Mouse (Mus musculus): ENCODE results near the gene Fads3. TPM values are rescaled to one million over a fixed set of nuclear protein-coding genes. Genes with fewer than 3 reads are reported as not detected.

Gene Fads3
- 15.8 and 17.9 TPM in 2 replicates for polyA plus RNA-seq (2014; fragmentation: Nextera tagmentation; extraction: Ambion mirVana)

DNA sequence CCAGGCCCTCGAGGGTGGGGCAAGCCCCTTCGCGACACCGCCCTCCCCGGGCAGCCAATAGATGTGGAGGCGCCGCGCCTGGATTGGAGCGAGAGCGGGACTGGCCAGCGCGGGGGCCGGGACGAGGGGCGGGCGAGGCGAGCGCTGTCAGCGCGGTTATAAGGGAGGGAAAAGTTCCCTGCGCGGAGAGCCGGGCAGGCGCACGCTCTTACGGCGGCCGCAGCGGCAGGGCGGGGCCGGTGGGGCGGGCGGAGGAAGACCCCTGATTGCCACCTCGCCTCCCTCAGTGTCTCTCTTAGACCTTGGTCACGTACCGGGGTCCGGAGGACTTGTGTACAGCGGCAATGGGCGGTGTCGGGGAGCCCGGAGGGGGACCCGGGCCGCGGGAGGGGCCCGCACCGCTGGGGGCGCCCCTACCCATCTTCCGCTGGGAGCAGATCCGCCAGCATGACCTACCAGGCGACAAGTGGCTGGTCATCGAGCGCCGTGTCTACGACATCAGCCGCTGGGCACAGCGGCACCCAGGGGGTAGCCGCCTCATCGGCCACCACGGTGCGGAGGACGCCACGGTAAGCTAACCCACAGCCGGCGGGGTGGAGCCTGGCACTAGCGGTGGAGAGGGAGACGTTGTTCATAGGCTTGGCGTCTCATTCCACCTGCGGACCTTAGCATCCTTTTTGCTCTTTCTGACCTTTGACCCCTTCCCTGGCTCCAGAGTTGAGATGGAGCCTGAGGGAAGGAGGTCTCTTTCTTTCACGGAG is at the start of gene Fads3:
Gene Fads3 (plus strand): TSS at position 182 of the 761 bp plus-strand sequence.
- Histone ChIP-seq H3K4me3 (ENCODE audit: low read depth, low read length) (peak within 1 kb of the TSS; percentile 76), H3K36me3 (ENCODE audit: control insufficient read depth, insufficient read depth, low read length) (no peaks in the 10 kb centered on the region), H3K9ac (ENCODE audit: low read depth, low read length) (peak within 1 kb of the TSS; percentile 79), H3K27ac (ENCODE audit: low read depth, low read length) (peak within 1 kb of the TSS; percentile 78), H3K27me3 (ENCODE audit: control insufficient read depth, insufficient read depth, low read length) (no peaks in the 10 kb centered on the region), H3K4me2 (peak within 1 kb of the TSS; percentile 95), H3K4me1 (ENCODE audit: control insufficient read depth, insufficient read depth, low read length) (peaks cover 43% of the 10 kb centered on the region), H3K9me3 (replicated peaks; ENCODE audit: control insufficient read depth, low read length) (no peaks in the 10 kb centered on the region)
- ATAC-seq (replicated peaks; ENCODE audit: insufficient number of reproducible peaks, low FRiP score, low TSS enrichment), result peak; percentile 91
- under 1% methylated on average over 58 of the region's 69 CpGs for WGBS (ENCODE audit: insufficient replicate concordance)

DNA sequence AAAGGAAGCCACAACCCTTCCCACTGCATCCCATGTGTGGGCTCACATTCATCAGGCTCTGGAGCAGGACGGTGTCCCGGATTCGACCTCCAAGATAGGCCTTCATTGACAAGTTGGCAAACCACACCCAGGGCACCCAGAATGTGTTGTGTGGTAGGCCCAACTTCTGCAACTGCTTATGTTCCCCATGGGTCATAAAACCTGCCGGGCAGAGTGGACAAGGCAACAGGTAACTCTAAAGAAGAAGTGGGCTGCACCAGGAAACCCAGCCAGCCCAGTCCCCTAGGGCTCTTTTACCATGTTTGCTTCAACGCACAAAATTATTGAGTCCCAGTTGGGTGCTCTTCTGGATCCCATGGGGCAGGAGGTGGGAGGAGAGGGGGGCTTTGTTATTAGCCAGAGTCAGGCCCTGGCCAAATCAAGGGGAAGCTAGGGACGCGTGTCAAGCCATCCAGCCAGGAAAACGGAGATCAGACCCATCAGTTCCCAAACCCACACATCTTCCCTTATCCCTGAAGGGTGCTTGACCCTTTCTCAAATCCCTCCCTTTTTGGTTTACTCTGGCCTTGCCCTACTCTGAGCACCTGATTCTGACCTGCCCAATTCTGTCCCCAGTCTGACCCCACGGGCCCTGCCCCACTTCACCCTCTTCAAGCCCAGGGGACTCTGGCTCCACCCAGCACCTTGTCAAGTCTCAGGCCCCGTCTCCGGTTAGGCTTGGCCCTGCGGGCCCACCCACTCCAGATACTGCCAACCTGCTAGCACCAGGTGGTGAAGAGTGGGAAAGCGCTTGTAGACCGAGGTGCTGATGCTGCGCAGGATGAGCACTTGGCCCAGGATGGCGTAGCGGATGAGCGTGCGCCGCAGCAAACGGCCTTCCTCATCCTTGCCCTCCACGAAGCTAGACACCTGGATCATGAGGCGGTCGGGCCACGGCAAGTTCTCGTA is 49.1 kb upstream of the Fads3 start:
- peaks cover 6% of the 10 kb centered on the region for H3K4me1 ChIP-seq (ENCODE audit: control insufficient read depth, insufficient read depth, low read length)
- no peak overlapping the region for H3K27ac ChIP-seq (ENCODE audit: low read depth, low read length)
- ATAC-seq (replicated peaks; ENCODE audit: insufficient number of reproducible peaks, low FRiP score, low TSS enrichment), result peak; percentile 40
- 0 out of 2 replicates have a peak, but pooled peaks cover 3% of the 10 kb centered on the region for H3K27me3 ChIP-seq (ENCODE audit: control insufficient read depth, insufficient read depth, low read length)
- peak overlapping the region; percentile 35 for H3K4me3 ChIP-seq (ENCODE audit: low read depth, low read length)
- peak overlapping the region; percentile 63 for H3K4me2 ChIP-seq
- no peaks in the 10 kb centered on the region for H3K36me3 ChIP-seq (ENCODE audit: control insufficient read depth, insufficient read depth, low read length)
- H3K9me3 ChIP-seq (replicated peaks; ENCODE audit: control insufficient read depth, low read length), result no peaks in the 10 kb centered on the region
- H3K9ac ChIP-seq (ENCODE audit: low read depth, low read length), result peak overlapping the region; percentile 59; the same call in 1 of the 2 replicates
- 41% methylated on average over 26 of the region's 26 CpGs for WGBS (ENCODE audit: insufficient replicate concordance)

DNA sequence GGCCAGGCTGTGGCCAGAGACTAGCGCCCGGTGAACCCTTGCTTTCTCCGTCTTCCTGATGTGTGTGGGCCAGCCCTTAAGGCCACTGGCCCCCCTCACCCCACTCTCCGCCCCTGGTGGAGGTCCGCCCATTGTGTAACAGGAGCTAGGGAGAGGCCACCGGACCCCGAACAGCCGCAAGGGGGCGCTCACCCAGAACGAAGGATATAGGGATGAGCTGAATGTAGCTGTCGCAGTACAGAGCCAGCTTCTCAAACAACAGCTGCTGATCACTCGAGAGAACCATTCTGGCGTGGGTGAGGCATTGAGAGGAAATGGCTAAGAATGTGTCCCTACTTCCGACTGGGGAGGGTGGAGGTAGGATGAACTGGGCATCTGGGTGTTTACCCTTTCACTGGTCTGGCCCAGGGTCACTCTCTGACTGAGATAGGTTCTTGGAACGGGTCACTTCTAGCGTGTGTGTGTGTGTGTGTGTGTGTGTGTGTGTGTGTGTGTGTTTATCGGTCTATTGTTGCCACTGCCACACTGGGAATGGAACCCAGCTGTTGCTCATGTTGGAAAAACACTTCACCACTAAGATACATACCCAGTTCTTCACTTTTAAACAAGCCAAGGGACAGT is 48.2 kb upstream of the Fads3 start:
- Histone ChIP-seq H3K36me3 (ENCODE audit: control insufficient read depth, insufficient read depth, low read length) (no peaks in the 10 kb centered on the region), H3K9me3 (replicated peaks; ENCODE audit: control insufficient read depth, low read length) (no peaks in the 10 kb centered on the region), H3K27ac (ENCODE audit: low read depth, low read length) (no peak overlapping the region), H3K4me3 (ENCODE audit: low read depth, low read length) (peak overlapping the region; percentile 35), H3K9ac (ENCODE audit: low read depth, low read length) (peak overlapping the region; percentile 59), H3K4me2 (peak overlapping the region; percentile 63), H3K4me1 (ENCODE audit: control insufficient read depth, insufficient read depth, low read length) (peaks cover 3% of the 10 kb centered on the region; the same call in 1 of the 2 replicates), H3K27me3 (ENCODE audit: control insufficient read depth, insufficient read depth, low read length) (0 out of 2 replicates have a peak, but pooled peaks cover 3% of the 10 kb centered on the region)
- peak; percentile 75 for ATAC-seq (replicated peaks; ENCODE audit: insufficient number of reproducible peaks, low FRiP score, low TSS enrichment)
- WGBS (ENCODE audit: insufficient replicate concordance), result 7% methylated on average over 17 of the region's 17 CpGs

DNA sequence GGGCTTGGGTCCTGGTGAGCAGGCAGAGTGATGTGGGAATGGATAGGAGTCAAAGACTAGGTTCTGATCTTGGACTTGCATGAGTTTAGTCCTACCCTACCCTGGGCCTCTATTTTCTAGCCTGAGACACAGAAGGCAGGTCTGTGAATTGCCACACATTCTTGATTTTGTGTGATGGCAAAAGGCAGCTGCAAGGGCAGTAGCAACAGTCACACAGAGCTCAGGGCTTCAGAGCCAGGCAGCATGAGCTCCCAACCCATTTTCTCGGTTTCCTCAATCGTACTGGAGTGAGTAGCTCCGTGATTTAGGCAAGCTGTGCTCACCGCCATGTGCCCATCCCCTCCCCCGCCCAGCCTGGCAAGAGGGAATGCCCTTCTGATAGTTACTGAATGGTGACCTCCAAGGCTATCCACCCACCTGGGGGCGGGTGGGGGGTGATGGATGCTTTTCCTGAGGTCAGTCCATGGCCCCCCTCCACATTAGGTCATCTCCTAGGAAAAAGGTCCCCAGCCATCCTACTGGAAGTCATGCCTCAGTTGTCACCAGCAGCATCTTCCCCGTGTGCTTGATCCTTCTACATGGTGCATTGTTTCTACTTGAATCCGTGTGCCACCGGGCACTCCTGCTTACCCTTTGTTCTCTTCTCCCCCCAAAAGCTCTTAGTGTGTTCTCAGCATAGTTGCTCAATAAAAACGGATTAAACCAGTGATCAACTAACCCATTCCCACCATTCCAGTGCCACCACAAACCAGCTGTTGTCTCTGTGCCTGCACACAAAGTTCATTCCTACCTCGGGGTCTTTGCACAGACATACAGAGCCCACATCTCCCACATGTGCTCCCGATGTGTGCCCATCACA is 43.9 kb upstream of the Fads3 start:
- WGBS (ENCODE audit: insufficient replicate concordance), result 71% methylated on average over 12 of the region's 12 CpGs
- Histone ChIP-seq H3K4me3 (ENCODE audit: low read depth, low read length) (no peak overlapping the region), H3K4me2 (no peak overlapping the region), H3K27ac (ENCODE audit: low read depth, low read length) (no peak overlapping the region), H3K36me3 (ENCODE audit: control insufficient read depth, insufficient read depth, low read length) (no peaks in the 10 kb centered on the region), H3K9me3 (replicated peaks; ENCODE audit: control insufficient read depth, low read length) (peaks cover 2% of the 10 kb centered on the region; the same call in 1 of the 2 replicates), H3K4me1 (ENCODE audit: control insufficient read depth, insufficient read depth, low read length) (peaks cover 5% of the 10 kb centered on the region; the same call in 1 of the 2 replicates), H3K27me3 (ENCODE audit: control insufficient read depth, insufficient read depth, low read length) (0 out of 2 replicates have a peak, but pooled peaks cover 2% of the 10 kb centered on the region), H3K9ac (ENCODE audit: low read depth, low read length) (no peak overlapping the region)
- no peak for ATAC-seq (replicated peaks; ENCODE audit: insufficient number of reproducible peaks, low FRiP score, low TSS enrichment)

DNA sequence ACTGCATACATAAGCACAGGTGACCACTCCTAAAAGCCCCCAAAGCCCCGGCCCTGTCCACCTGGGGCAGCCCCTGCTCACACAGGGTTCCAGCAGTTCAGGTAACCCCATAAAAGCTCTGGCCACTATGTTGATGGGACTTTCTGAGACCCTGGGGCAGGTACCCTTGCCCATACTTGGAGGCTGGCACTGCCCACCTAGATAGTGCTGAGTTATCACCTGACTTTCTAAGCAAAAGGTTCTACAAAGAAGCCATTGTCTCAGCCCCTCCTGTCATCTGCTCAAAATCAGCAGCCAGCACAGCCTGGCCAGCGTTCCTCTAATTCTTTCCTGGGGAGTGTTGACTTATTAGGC is 43.3 kb upstream of the Fads3 start:
- H3K4me2 ChIP-seq, result no peak overlapping the region
- WGBS (ENCODE audit: insufficient replicate concordance), result 64% methylated on average over 2 of the region's 2 CpGs
- no peak overlapping the region for H3K27ac ChIP-seq (ENCODE audit: low read depth, low read length)
- no peak overlapping the region for H3K4me3 ChIP-seq (ENCODE audit: low read depth, low read length)
- no peaks in the 10 kb centered on the region for H3K36me3 ChIP-seq (ENCODE audit: control insufficient read depth, insufficient read depth, low read length)
- no peak overlapping the region for H3K9ac ChIP-seq (ENCODE audit: low read depth, low read length)
- H3K27me3 ChIP-seq (ENCODE audit: control insufficient read depth, insufficient read depth, low read length), result no peaks in the 10 kb centered on the region
- 0 out of 2 replicates have a peak, but pooled peaks cover 2% of the 10 kb centered on the region for H3K4me1 ChIP-seq (ENCODE audit: control insufficient read depth, insufficient read depth, low read length)
- peaks cover 4% of the 10 kb centered on the region; the same call in 1 of the 2 replicates for H3K9me3 ChIP-seq (replicated peaks; ENCODE audit: control insufficient read depth, low read length)
- no peak for ATAC-seq (replicated peaks; ENCODE audit: insufficient number of reproducible peaks, low FRiP score, low TSS enrichment)

DNA sequence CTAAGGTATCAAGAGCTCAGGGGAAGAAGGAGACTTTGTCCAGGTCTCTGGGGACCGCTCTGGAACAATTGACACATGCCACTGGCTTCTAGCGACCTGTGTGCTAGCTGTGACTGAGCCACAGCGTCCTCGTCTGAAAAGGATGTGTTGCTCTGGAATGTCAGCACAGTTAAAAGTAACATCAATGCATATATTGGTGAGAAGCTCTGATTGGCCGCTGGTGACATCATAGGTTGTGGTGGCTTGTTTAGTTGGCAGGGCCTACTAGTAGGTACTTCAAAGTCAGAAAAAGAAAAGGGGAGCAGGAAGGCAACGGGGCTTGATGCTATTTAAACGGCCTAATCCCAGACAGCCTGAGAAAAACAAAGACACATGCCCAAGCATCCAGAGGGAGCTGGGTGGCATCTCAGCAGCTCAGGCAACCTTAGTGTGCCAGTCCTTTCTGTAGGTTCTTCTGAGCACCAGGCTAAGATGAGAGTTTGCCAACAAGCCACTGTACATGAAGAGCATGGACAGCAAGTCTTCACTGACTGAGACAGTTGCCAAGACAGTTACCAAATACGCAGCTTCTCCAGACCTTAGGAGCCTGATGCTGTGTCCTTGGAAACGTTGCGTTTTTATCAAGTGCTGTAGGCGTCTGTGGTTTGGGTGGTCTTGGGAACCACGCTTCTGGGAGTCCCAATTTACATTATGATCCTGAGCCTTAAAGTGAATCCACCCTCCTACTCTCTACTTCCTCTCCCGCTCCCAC is 42.5 kb upstream of the Fads3 start:
- ATAC-seq (replicated peaks; ENCODE audit: insufficient number of reproducible peaks, low FRiP score, low TSS enrichment), result no peak
- 0 out of 2 replicates have a peak, but pooled peaks cover 2% of the 10 kb centered on the region for H3K4me1 ChIP-seq (ENCODE audit: control insufficient read depth, insufficient read depth, low read length)
- H3K4me3 ChIP-seq (ENCODE audit: low read depth, low read length), result no peak overlapping the region
- H3K27me3 ChIP-seq (ENCODE audit: control insufficient read depth, insufficient read depth, low read length), result no peaks in the 10 kb centered on the region
- WGBS (ENCODE audit: insufficient replicate concordance), result 59% methylated on average over 13 of the region's 13 CpGs
- H3K9ac ChIP-seq (ENCODE audit: low read depth, low read length), result no peak overlapping the region
- H3K27ac ChIP-seq (ENCODE audit: low read depth, low read length), result no peak overlapping the region
- no peaks in the 10 kb centered on the region for H3K36me3 ChIP-seq (ENCODE audit: control insufficient read depth, insufficient read depth, low read length)
- no peak overlapping the region for H3K4me2 ChIP-seq
- peaks cover 4% of the 10 kb centered on the region; the same call in 1 of the 2 replicates for H3K9me3 ChIP-seq (replicated peaks; ENCODE audit: control insufficient read depth, low read length)

DNA sequence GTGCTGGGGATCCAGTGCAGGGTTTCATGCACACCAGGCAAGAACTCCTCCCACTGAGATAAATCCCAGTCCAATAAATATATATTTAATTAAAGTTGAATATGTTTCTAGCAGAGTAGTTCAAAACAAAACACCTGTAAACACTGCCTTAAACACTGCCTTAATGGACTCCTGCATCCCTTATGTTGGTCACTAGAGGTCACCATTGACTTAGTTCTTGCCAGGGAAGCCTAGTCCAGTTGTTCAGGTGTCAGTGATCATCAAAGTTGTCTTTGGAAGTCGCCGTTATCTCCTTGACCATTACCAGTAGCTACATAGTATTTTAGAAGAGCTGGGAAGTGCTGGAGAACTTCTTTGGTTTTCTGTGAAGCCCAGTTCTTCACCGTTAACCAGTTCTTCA is 41.0 kb upstream of the Fads3 start:
- no peak overlapping the region for H3K9ac ChIP-seq (ENCODE audit: low read depth, low read length)
- H3K4me2 ChIP-seq, result no peak overlapping the region
- no peaks in the 10 kb centered on the region for H3K36me3 ChIP-seq (ENCODE audit: control insufficient read depth, insufficient read depth, low read length)
- no peak for ATAC-seq (replicated peaks; ENCODE audit: insufficient number of reproducible peaks, low FRiP score, low TSS enrichment)
- WGBS (ENCODE audit: insufficient replicate concordance), result 17% methylated on average over 3 of the region's 3 CpGs
- no peaks in the 10 kb centered on the region for H3K27me3 ChIP-seq (ENCODE audit: control insufficient read depth, insufficient read depth, low read length)
- H3K4me1 ChIP-seq (ENCODE audit: control insufficient read depth, insufficient read depth, low read length), result 0 out of 2 replicates have a peak, but pooled peaks cover 2% of the 10 kb centered on the region
- peaks cover 4% of the 10 kb centered on the region; the same call in 1 of the 2 replicates for H3K9me3 ChIP-seq (replicated peaks; ENCODE audit: control insufficient read depth, low read length)
- no peak overlapping the region for H3K4me3 ChIP-seq (ENCODE audit: low read depth, low read length)
- H3K27ac ChIP-seq (ENCODE audit: low read depth, low read length), result no peak overlapping the region
